Mouse (Mus musculus) hindbrain, embryonic 14.5 days (tissue): ENCODE results near the gene Nrbp1. TPM values are rescaled to one million over a fixed set of nuclear protein-coding genes. Genes with fewer than 3 reads are reported as not detected.

ENCODE experiments used
- ATAC-seq: fragments of 200-750 bp; cut with Nextera tagmentation; 2 replicates; pipeline ENCODE4 v1.8.0; 2017; ENCODE audit warnings: moderate number of reproducible peaks, mild to moderate bottlenecking, moderate TSS enrichment, moderate library complexity; ENCODE audit not compliant: low FRiP score
- DNase-seq: peaks from one replicate; pipeline ENCODE4 v3.0.0-alpha.2; 2015; ENCODE audit warnings: low spot score
- H3K27ac ChIP-seq: fragments of 300-500 bp; sonication (generic); 2 replicates; pipeline ENCODE4 v1.5.1; 2014; ENCODE audit warnings: mild to moderate bottlenecking, moderate library complexity
- H3K27me3 ChIP-seq: fragments of 300-500 bp; sonication (generic); 2 replicates; pipeline ENCODE4 v1.6.1; 2014; ENCODE audit warnings: mild to moderate bottlenecking, low read length, mixed read lengths; ENCODE audit not compliant: control insufficient read depth, insufficient read depth
- H3K36me3 ChIP-seq: fragments of 300-500 bp; sonication (generic); replicated peaks from 2 replicates; pipeline ENCODE4 v1.6.1; 2014; ENCODE audit not compliant: control insufficient read depth, insufficient read depth
- H3K4me1 ChIP-seq: fragments of 300-500 bp; sonication (generic); replicated peaks from 2 replicates; pipeline ENCODE4 v1.6.1; 2014; ENCODE audit warnings: antibody characterized with exemption, low read length, mixed read lengths; ENCODE audit not compliant: control insufficient read depth, insufficient read depth
- H3K4me2 ChIP-seq: fragments of 300-500 bp; sonication (generic); replicated peaks from 2 replicates; pipeline ENCODE4 v1.6.1; 2014; ENCODE audit warnings: mild to moderate bottlenecking, moderate library complexity
- H3K4me3 ChIP-seq: fragments of 300-500 bp; sonication (generic); replicated peaks from 2 replicates; pipeline ENCODE4 v1.5.1; 2014; ENCODE audit warnings: mild to moderate bottlenecking, low read length
- H3K9ac ChIP-seq: fragments of 300-500 bp; sonication (generic); 2 replicates; pipeline ENCODE4 v1.6.1; 2014
- H3K9me3 ChIP-seq: fragments of 300-500 bp; sonication (generic); 2 replicates; pipeline ENCODE4 v1.6.1; 2016; ENCODE audit warnings: low read length; ENCODE audit not compliant: control insufficient read depth
- WGBS: fragments of 180-500 bp; shearing (Covaris S2); extraction: QIAGEN DNeasy Blood & Tissue Kit; methylation state at CpG from one replicate; pipeline ENCODE4 v1.1.7; 2014; 5-methylcytosine and 5-hydroxymethylcytosine counted together
- polyA plus RNA-seq: library from polyadenylated mRNA; unstranded; fragments of >200 nt; fragmentation: Nextera tagmentation; extraction: Ambion mirVana; gene quantifications from 2 replicates; pipeline ENCODE4 v1.2.1, GENCODE M21; 2014

Gene Nrbp1
- polyA plus RNA-seq, 1 experiment from 2014 or later = 149 TPM

DNA sequence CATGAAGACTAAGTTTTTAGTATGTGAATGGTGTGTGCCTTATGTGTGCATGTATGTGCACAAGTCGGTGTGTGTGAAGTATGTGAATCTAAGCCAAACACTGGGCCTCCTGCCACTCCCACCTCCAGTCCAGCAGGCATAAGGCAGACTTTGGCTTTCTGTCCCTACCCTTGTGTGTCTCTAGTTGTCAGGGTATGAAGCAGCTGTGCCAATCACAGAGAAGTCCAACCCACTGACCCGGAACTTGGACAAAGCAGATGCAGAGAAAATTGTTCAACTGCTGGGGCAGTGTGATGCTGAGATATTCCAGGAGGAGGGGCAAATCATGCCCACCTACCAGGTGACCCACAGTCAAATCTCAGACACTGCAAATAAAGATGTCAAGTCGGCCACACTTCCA is 57.3 kb downstream of the Nrbp1 start:
- ATAC-seq = no peak
- H3K4me3 ChIP-seq = no peak overlapping the region
- no peak overlapping the region for H3K9ac ChIP-seq
- 85% methylated on average over 3 of the region's 3 CpGs for WGBS
- H3K27ac ChIP-seq = no peak overlapping the region
- no peaks in the 10 kb centered on the region for H3K9me3 ChIP-seq
- peaks cover 12% of the 10 kb centered on the region for H3K36me3 ChIP-seq
- DNase-seq = no peak
- H3K27me3 ChIP-seq = no peaks in the 10 kb centered on the region
- H3K4me1 ChIP-seq = peaks cover 16% of the 10 kb centered on the region
- H3K4me2 ChIP-seq = no peak overlapping the region

DNA sequence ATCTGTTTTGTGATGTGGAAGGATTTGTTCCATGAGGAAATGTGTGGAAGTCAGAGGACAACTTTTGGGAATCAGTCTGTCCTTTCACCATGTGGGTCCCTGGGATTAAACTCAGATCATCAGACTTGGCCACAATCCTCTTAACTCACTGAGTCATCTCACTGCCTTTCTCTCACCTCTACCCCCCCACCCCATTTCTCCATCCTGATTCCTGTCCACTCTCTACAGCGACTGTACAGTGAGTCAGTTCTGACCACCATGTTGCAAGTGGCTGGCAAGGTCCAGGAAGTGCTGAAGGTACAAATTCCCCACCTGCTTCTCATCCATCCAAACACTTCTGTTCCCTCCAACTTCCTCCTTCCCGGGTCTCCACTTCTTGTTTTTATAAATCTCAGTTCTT is 57.8 kb downstream of the Nrbp1 start:
- Histone ChIP-seq H3K9ac (no peak overlapping the region), H3K4me1 (peaks cover 16% of the 10 kb centered on the region), H3K9me3 (no peaks in the 10 kb centered on the region), H3K27me3 (no peaks in the 10 kb centered on the region), H3K36me3 (peaks cover 7% of the 10 kb centered on the region), H3K4me3 (no peak overlapping the region), H3K4me2 (no peak overlapping the region), H3K27ac (no peak overlapping the region)
- DNase-seq (no peak), ATAC-seq (no peak)
- WGBS = 70% methylated on average over 2 of the region's 2 CpGs

Other genes with a start within 250 kb of the Nrbp1 start
- gene Atraid, start 192.6 kb upstream of the Nrbp1 start, polyA plus RNA-seq = 175 and 198 TPM in 2 replicates
- 20.5 and 24.5 TPM in 2 replicates for gene Slc5a6, start 191.9 kb upstream of the Nrbp1 start, polyA plus RNA-seq
- 13.7 and 15.4 TPM in 2 replicates for gene Cad, start 186.1 kb upstream of the Nrbp1 start, polyA plus RNA-seq
- gene Dnajc5g, start 134.6 kb upstream of the Nrbp1 start, polyA plus RNA-seq = not detected in 2 replicates
- 34.8 and 35.7 TPM in 2 replicates for gene Slc30a3, start 132.6 kb upstream of the Nrbp1 start, polyA plus RNA-seq
- gene Trim54, start 124.2 kb upstream of the Nrbp1 start, polyA plus RNA-seq = not detected in 2 replicates
- gene Ucn, start 102.0 kb upstream of the Nrbp1 start, polyA plus RNA-seq = not detected in 2 replicates
- 49.5 and 50.3 TPM in 2 replicates for gene Mpv17, start 86.6 kb upstream of the Nrbp1 start, polyA plus RNA-seq
- gene Gm29609, start 61.0 kb upstream of the Nrbp1 start, polyA plus RNA-seq = 0.74 and 1.7 TPM in 2 replicates
- 49.7 and 53.0 TPM in 2 replicates for gene Gtf3c2, start 60.7 kb upstream of the Nrbp1 start, polyA plus RNA-seq
- 107 and 108 TPM in 2 replicates for gene Snx17, start 47.6 kb upstream of the Nrbp1 start, polyA plus RNA-seq
- 77.3 and 78.6 TPM in 2 replicates for gene Eif2b4, start 47.4 kb upstream of the Nrbp1 start, polyA plus RNA-seq
- 7.0 and 9.4 TPM in 2 replicates for gene Zfp513, start 38.6 kb upstream of the Nrbp1 start, polyA plus RNA-seq
- 162 TPM in 2 replicates for gene Ppm1g, start 20.2 kb upstream of the Nrbp1 start, polyA plus RNA-seq
- 0.56 and 0.66 TPM in 2 replicates for gene Gm9970, start 368 bp downstream of the Nrbp1 start, polyA plus RNA-seq
- 2.9 and 4.2 TPM in 2 replicates for gene Krtcap3, start 10.8 kb downstream of the Nrbp1 start, polyA plus RNA-seq
- 34.5 and 37.2 TPM in 2 replicates for gene Ift172, start 50.3 kb downstream of the Nrbp1 start, polyA plus RNA-seq
- 98.1 and 115 TPM in 2 replicates for gene Fndc4, start 55.2 kb downstream of the Nrbp1 start, polyA plus RNA-seq
- 0.29 TPM in 1 of 2 replicates, not detected in the other for gene Gckr, start 56.6 kb downstream of the Nrbp1 start, polyA plus RNA-seq
- gene Zfp512, start 211.6 kb downstream of the Nrbp1 start, polyA plus RNA-seq = 98.4 and 108 TPM in 2 replicates
- not detected in 2 replicates for gene 4930548H24Rik, start 244.9 kb downstream of the Nrbp1 start, polyA plus RNA-seq